Mouse (Mus musculus): Measurements from ENCODE around the gene Cpa4. TPM values are rescaled to one million over a fixed set of nuclear protein-coding genes. Genes with fewer than 3 reads are reported as not detected.

Cpa4 gene
- polyA plus RNA-seq, 1 experiment from 2014 or later, result 0.05 TPM

DNA sequence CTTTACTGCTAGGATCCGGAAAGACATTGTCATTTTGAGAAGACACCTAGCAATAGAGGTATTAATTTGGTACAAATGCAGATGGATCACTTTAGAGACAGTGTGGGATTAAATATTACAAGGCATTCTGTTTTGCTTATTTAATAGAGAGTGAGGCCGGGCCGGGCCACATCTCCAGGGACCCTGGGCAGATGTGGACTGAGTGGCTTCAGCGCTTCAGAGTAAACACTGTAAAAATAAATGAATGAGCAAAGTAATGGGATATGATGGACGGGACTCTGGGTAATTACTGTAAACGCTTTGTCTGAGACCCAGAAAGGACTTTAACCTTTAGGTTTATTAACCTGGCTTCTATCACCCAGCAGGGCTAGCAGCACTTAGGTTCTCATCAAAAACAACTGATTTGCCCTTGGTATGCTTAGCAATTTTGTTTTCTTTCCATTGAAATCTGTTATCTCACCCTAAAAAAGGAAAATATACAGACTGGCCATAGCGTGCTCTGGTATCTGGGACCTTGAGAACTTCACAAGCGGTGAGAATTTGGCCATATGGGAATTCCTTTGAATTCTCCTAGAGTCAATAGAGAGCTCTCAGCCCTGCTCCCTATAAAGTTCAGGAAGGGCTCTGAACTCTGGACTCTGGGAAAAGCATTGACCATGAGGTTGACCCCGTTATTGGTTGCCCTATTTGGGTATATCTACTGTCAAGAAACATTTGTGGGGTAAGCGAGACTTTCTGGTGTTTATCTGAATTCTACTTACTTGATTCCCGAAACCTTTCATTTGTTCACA is 27.0 kb upstream of the Cpa4 start, which contains the start of gene Cpa2:
Gene Cpa2, plus strand, starts transcription at position 574 of the 791 bp plus-strand sequence.
- Histone ChIP-seq H3K27ac (ENCODE audit: low read length) (no peak within 1 kb of the TSS), H3K36me3 (ENCODE audit: control insufficient read depth, insufficient read depth) (no peaks in the 10 kb centered on the region), H3K9ac (ENCODE audit: low read depth, low read length) (no peak within 1 kb of the TSS), H3K4me2 (ENCODE audit: low read depth, low read length) (no peak within 1 kb of the TSS), H3K27me3 (ENCODE audit: control insufficient read depth, insufficient read depth, low read depth, low read length) (peaks cover 5% of the 10 kb centered on the region), H3K4me3 (ENCODE audit: low read depth, low read length) (no peak within 1 kb of the TSS), H3K4me1 (ENCODE audit: control insufficient read depth, low read depth, low read length) (no peaks in the 10 kb centered on the region), H3K9me3 (replicated peaks; ENCODE audit: control insufficient read depth, low read length) (no peaks in the 10 kb centered on the region)
- WGBS (ENCODE audit: insufficient replicate concordance), result 58% methylated on average over 11 of the region's 11 CpGs
- no peak for ATAC-seq (ENCODE audit: low read depth)

DNA sequence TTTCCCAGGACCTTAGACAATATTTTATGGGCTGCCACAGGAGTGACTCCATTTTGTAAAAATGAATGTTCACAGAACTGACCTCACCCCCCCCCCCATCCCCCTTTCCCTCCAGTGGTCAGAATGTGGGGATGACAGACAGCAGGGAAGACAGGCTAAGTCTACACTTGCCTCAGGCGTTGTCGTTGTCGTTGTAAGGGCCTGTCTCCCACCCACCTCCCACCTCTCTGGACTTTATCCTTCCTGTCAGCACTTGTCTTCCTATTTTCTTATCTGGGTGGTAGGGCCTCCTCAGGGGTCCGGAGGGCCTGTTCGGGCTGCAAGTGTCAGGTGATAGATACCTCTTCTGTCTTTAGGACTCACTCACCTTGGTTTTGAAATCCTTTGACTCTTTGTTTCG is 25.9 kb upstream of the Cpa4 start:
- Histone ChIP-seq H3K4me1 (ENCODE audit: control insufficient read depth, low read depth, low read length) (no peaks in the 10 kb centered on the region), H3K27ac (ENCODE audit: low read length) (no peak overlapping the region), H3K4me3 (ENCODE audit: low read depth, low read length) (no peak overlapping the region), H3K9ac (ENCODE audit: low read depth, low read length) (no peak overlapping the region), H3K4me2 (ENCODE audit: low read depth, low read length) (no peak overlapping the region), H3K36me3 (ENCODE audit: control insufficient read depth, insufficient read depth) (no peaks in the 10 kb centered on the region), H3K9me3 (replicated peaks; ENCODE audit: control insufficient read depth, low read length) (no peaks in the 10 kb centered on the region), H3K27me3 (ENCODE audit: control insufficient read depth, insufficient read depth, low read depth, low read length) (peaks cover 13% of the 10 kb centered on the region)
- ATAC-seq (ENCODE audit: low read depth), result no peak
- 42% methylated on average over 6 of the region's 6 CpGs for WGBS (ENCODE audit: insufficient replicate concordance)

DNA sequence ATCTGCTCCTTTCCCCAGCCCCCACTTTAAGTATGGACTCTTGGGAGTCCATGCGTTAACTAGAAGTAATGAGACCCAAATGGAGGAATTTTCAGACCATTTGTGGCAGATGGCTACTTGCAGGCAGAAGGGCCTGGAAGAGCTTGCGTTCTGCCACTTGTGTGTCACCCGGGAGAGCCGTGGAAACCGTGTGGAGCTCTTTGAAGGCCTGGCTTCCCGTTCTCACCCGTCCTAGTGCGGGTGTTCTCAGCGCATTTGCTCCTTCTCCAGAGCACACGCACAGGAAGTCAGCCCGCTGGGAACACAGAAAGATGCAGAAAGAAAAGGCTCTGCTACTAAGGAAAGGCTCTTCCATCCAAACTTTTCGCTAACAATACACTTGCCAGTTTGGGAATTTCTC is 25.1 kb upstream of the Cpa4 start:
- no peak overlapping the region for H3K4me3 ChIP-seq (ENCODE audit: low read depth, low read length)
- 33% methylated on average over 12 of the region's 12 CpGs for WGBS (ENCODE audit: insufficient replicate concordance)
- H3K36me3 ChIP-seq (ENCODE audit: control insufficient read depth, insufficient read depth), result no peaks in the 10 kb centered on the region
- no peak for ATAC-seq (ENCODE audit: low read depth)
- H3K4me2 ChIP-seq (ENCODE audit: low read depth, low read length), result no peak overlapping the region
- no peaks in the 10 kb centered on the region for H3K4me1 ChIP-seq (ENCODE audit: control insufficient read depth, low read depth, low read length)
- H3K27ac ChIP-seq (ENCODE audit: low read length), result no peak overlapping the region
- H3K9ac ChIP-seq (ENCODE audit: low read depth, low read length), result no peak overlapping the region
- H3K27me3 ChIP-seq (ENCODE audit: control insufficient read depth, insufficient read depth, low read depth, low read length), result peaks cover 15% of the 10 kb centered on the region
- H3K9me3 ChIP-seq (replicated peaks; ENCODE audit: control insufficient read depth, low read length), result no peaks in the 10 kb centered on the region

DNA sequence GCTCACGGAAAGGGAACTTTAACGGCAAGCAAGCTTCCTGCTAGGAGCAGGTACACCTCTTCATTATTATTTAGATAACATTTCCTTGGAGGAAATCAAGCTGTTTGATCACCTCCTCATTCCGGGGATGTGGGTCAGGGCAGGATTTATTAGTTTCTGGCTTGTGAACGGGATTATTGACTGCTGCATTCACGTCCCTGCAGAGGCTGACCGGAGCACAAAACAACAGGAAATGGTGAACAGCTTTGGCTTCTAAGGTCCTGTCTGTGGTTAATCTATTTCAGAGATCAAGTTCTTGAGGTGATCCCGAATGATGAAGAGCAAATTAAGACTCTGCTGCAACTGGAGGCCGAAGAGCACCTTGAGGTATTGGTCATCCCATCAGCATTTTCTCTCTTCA is 24.3 kb upstream of the Cpa4 start:
- 24% methylated on average over 8 of the region's 8 CpGs for WGBS (ENCODE audit: insufficient replicate concordance)
- ATAC-seq (ENCODE audit: low read depth), result no peak
- peaks cover 20% of the 10 kb centered on the region for H3K27me3 ChIP-seq (ENCODE audit: control insufficient read depth, insufficient read depth, low read depth, low read length)
- H3K4me2 ChIP-seq (ENCODE audit: low read depth, low read length), result no peak overlapping the region
- H3K4me3 ChIP-seq (ENCODE audit: low read depth, low read length), result no peak overlapping the region
- H3K9me3 ChIP-seq (replicated peaks; ENCODE audit: control insufficient read depth, low read length), result no peaks in the 10 kb centered on the region
- H3K4me1 ChIP-seq (ENCODE audit: control insufficient read depth, low read depth, low read length), result no peaks in the 10 kb centered on the region
- no peak overlapping the region for H3K27ac ChIP-seq (ENCODE audit: low read length)
- H3K9ac ChIP-seq (ENCODE audit: low read depth, low read length), result no peak overlapping the region
- no peaks in the 10 kb centered on the region for H3K36me3 ChIP-seq (ENCODE audit: control insufficient read depth, insufficient read depth)

DNA sequence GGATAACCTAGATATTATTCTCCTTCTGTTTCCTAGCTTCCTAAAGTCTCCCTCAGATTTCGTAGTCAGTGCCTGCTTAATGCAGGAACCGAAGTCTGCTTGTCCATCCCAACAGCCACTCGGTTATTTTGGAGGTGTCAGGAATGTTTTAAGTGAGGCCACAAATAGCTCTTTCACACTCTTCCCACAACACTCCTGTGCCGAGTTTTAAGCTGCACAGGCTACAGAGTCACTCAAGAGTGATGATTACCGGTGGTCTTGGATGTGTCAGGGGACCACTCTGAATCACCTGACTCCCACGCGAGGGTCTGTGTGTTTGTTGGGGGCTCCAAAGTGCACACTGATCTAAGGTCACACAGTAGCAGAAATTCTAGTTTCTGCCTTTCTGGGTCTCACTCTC is 22.5 kb upstream of the Cpa4 start:
- Histone ChIP-seq H3K9ac (ENCODE audit: low read depth, low read length) (no peak overlapping the region), H3K27me3 (ENCODE audit: control insufficient read depth, insufficient read depth, low read depth, low read length) (peaks cover 30% of the 10 kb centered on the region), H3K27ac (ENCODE audit: low read length) (no peak overlapping the region), H3K4me2 (ENCODE audit: low read depth, low read length) (no peak overlapping the region), H3K4me3 (ENCODE audit: low read depth, low read length) (no peak overlapping the region), H3K4me1 (ENCODE audit: control insufficient read depth, low read depth, low read length) (no peaks in the 10 kb centered on the region), H3K36me3 (ENCODE audit: control insufficient read depth, insufficient read depth) (no peaks in the 10 kb centered on the region), H3K9me3 (replicated peaks; ENCODE audit: control insufficient read depth, low read length) (no peaks in the 10 kb centered on the region)
- no peak for ATAC-seq (ENCODE audit: low read depth)
- WGBS (ENCODE audit: insufficient replicate concordance), result 68% methylated on average over 7 of the region's 7 CpGs

DNA sequence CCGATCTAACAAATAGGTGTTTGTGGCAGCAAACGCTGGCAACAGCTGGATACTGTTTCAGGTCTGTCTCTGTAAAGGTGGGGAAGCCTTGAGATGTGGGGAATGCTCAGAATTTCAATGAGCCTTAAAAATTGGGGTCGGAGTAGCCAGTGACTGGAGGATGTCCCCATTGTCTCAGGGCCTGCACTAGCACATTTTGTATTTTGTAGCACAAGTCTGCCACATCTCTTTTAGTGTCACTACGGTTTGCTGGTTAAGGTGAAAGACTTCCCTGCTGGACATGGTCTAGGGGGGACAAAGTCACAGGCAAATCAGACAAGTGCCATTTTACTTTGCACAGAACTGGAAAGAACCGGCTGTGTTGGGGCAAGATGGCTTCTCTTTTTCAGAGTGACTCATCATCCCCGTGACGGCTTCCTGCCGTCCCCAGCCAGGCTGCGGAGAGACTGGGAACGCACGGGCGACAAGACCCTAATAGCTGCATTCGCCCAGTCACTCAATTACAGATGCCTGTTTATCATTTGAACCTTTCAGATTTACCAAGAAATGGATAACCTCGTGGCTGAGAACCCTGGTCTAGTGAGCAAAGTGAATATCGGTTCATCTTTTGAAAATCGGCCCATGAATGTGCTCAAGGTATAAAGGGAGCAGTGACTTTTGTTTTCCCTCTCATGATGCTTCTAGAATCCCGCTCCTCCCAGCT is 21.4 kb upstream of the Cpa4 start:
- H3K4me1 ChIP-seq (ENCODE audit: control insufficient read depth, low read depth, low read length), result no peaks in the 10 kb centered on the region
- 18% methylated on average over 17 of the region's 17 CpGs for WGBS (ENCODE audit: insufficient replicate concordance)
- peak overlapping the region; percentile 11; the same call in 1 of the 2 replicates for H3K4me3 ChIP-seq (ENCODE audit: low read depth, low read length)
- H3K27me3 ChIP-seq (ENCODE audit: control insufficient read depth, insufficient read depth, low read depth, low read length), result peaks cover 36% of the 10 kb centered on the region
- H3K9me3 ChIP-seq (replicated peaks; ENCODE audit: control insufficient read depth, low read length), result no peaks in the 10 kb centered on the region
- H3K4me2 ChIP-seq (ENCODE audit: low read depth, low read length), result peak overlapping the region; percentile 48
- H3K9ac ChIP-seq (ENCODE audit: low read depth, low read length), result no peak overlapping the region
- H3K27ac ChIP-seq (ENCODE audit: low read length), result no peak overlapping the region
- H3K36me3 ChIP-seq (ENCODE audit: control insufficient read depth, insufficient read depth), result no peaks in the 10 kb centered on the region
- ATAC-seq (ENCODE audit: low read depth), result no peak

DNA sequence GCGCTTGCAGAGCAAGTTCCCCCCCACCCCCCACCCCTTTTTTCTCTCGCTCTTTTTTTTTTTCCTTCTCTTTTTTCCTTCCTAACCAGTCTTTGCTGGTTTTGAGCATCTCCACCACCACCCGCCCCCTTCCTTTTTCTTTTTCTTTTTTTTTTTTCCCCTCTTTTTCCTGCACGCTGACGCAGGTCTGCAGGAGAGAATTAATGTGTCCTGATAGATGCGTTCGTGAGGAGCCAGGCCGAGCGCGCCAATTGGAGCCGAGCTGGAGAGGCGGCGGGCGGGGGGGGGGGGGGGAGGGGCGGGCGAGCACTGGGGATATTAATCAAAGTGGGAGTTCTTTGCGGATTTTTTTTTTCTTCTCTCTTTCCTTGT is 20.9 kb upstream of the Cpa4 start:
- under 1% methylated on average over 16 of the region's 17 CpGs for WGBS (ENCODE audit: insufficient replicate concordance)
- Histone ChIP-seq H3K9me3 (replicated peaks; ENCODE audit: control insufficient read depth, low read length) (no peaks in the 10 kb centered on the region), H3K9ac (ENCODE audit: low read depth, low read length) (no peak overlapping the region), H3K27ac (ENCODE audit: low read length) (no peak overlapping the region), H3K4me1 (ENCODE audit: control insufficient read depth, low read depth, low read length) (no peaks in the 10 kb centered on the region), H3K4me3 (ENCODE audit: low read depth, low read length) (peak overlapping the region; percentile 11; the same call in 1 of the 2 replicates), H3K27me3 (ENCODE audit: control insufficient read depth, insufficient read depth, low read depth, low read length) (peaks cover 36% of the 10 kb centered on the region), H3K4me2 (ENCODE audit: low read depth, low read length) (peak overlapping the region; percentile 48), H3K36me3 (ENCODE audit: control insufficient read depth, insufficient read depth) (no peaks in the 10 kb centered on the region)
- no peak for ATAC-seq (ENCODE audit: low read depth)

DNA sequence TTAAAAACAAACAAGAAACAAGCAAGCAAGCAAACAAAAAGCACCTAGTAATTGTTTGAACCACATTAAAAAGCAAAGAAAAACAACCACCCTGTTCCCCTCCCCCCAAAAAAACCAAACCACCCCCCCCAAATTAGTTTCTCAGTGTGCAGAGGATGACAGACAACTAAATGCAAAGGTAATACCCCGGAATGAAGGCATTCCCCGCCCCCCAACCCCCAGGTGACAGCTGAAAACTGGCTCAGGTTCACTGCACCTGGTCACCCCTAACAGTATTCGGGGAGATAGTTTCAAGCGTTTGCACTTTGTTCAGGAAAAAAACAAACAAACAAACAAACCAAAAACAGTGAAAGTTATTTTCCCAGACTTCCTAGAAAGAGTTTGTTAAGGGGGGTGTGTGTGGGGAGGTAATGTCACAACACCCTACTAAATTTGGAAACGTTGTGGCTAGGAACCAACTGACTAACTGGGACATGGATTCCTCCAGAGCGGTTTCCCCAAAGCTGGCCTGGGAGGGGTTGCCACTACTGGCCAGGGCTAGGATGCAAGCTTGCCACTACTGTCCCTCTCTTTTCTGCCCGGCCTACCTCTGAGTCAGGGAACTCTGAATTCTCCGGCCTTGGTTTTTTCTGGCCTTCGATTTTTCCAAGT is 20.4 kb upstream of the Cpa4 start:
- Histone ChIP-seq H3K36me3 (ENCODE audit: control insufficient read depth, insufficient read depth) (no peaks in the 10 kb centered on the region), H3K27ac (ENCODE audit: low read length) (no peak overlapping the region), H3K9ac (ENCODE audit: low read depth, low read length) (no peak overlapping the region), H3K27me3 (ENCODE audit: control insufficient read depth, insufficient read depth, low read depth, low read length) (peaks cover 36% of the 10 kb centered on the region), H3K4me3 (ENCODE audit: low read depth, low read length) (no peak overlapping the region), H3K4me2 (ENCODE audit: low read depth, low read length) (peak overlapping the region; percentile 48; the same call in 1 of the 2 replicates), H3K4me1 (ENCODE audit: control insufficient read depth, low read depth, low read length) (no peaks in the 10 kb centered on the region), H3K9me3 (replicated peaks; ENCODE audit: control insufficient read depth, low read length) (no peaks in the 10 kb centered on the region)
- no peak for ATAC-seq (ENCODE audit: low read depth)
- 28% methylated on average over 9 of the region's 9 CpGs for WGBS (ENCODE audit: insufficient replicate concordance)
